Mouse (Mus musculus) adrenal gland, postnatal 4 days (tissue): Measurements from ENCODE around the gene Rps13. TPM values are rescaled to one million over a fixed set of nuclear protein-coding genes. Genes with fewer than 3 reads are reported as not detected.
A peak's percentile ranks its signal among the peaks of the same experiment; 100 is the strongest.
"Not testable (repeated sequence)": the region's sequence is repeated elsewhere in the genome, so short reads cannot be mapped to it uniquely, and the experiment has no call there.

Source experiments
- DNase-seq, 2 experiments: peaks; one replicate each; pipeline ENCODE4 v3.0.0; 2021 to 2022; ENCODE audit warnings: low spot score in 2 of 2, mixed read lengths in 2 of 2
- long read RNA-seq, 2 experiments: library from polyadenylated mRNA; stranded (forward); transcript quantifications; one replicate each; pipeline ENCODE4 v2.0.0; 2021
- total RNA-seq, 2 experiments: library from RNA; stranded (reverse); gene quantifications; 2 replicates each; pipeline ENCODE4 v1.2.3; 2021

The Rps13 gene
- 100 to 1,000 TPM; 635 to 691 TPM for total RNA-seq
- long read RNA-seq, experiment 1, transcript Rps13-201 (6 exons, 589 nt), result major isoform, 203 of 217 reads
- long read RNA-seq, experiment 1, partial matches to known transcripts, result 2 of 217 reads
- long read RNA-seq, experiment 1, other reads (novel, unspliced or antisense), result 7 of 217 reads
- long read RNA-seq, experiment 2, transcript Rps13-201 (6 exons, 589 nt), result major isoform, 155 of 164 reads
- long read RNA-seq, experiment 2, partial matches to known transcripts, result 1 of 164 reads
- long read RNA-seq, experiment 2, other reads (novel, unspliced or antisense), result 5 of 164 reads

- DNase-seq, result peak; percentile 85 to 96
These were observed at the start of gene Rps13 for GRCm38 (mm10) chr7:116333713-116334668. TSS of gene Rps13 (minus strand) at chr7:116334195.

GRCm38 (mm10) chr7:116379181-116379580 is 45.2 kb upstream of the Rps13 start:
- DNase-seq, result not testable (repeated sequence)

- no peak for DNase-seq
These were observed 40.3 kb upstream of the Rps13 start for GRCm38 (mm10) chr7:116374284-116374683.

- DNase-seq, result peak in 1 of 2 experiments; percentile 50
These were observed 2.2 kb upstream of the Rps13 start for GRCm38 (mm10) chr7:116336226-116336625.

GRCm38 (mm10) chr7:116335133-116335532 is 1.1 kb upstream of the Rps13 start:
- no peak for DNase-seq

- no peak for DNase-seq
These were observed 659 bp upstream of the Rps13 start for GRCm38 (mm10) chr7:116334669-116335038.

GRCm38 (mm10) chr7:116331246-116331645 is 2.7 kb downstream of the Rps13 start:
- DNase-seq, result no peak

GRCm38 (mm10) chr7:116329858-116330257 is 4.1 kb downstream of the Rps13 start:
- no peak for DNase-seq

GRCm38 (mm10) chr7:116328777-116329176 is 5.2 kb downstream of the Rps13 start:
- no peak for DNase-seq

GRCm38 (mm10) chr7:116327901-116328300 is 6.1 kb downstream of the Rps13 start:
- no peak for DNase-seq

- DNase-seq, result peak in 1 of 2 experiments; percentile 33
These were observed 10.5 kb downstream of the Rps13 start for GRCm38 (mm10) chr7:116323331-116323964.

- no peak for DNase-seq
These were observed 24.5 kb downstream of the Rps13 start for GRCm38 (mm10) chr7:116309456-116309855.

- no peak for DNase-seq
These were observed 25.4 kb downstream of the Rps13 start for GRCm38 (mm10) chr7:116308632-116308991.

- peak; percentile 31 to 33 for DNase-seq
These were observed 25.9 kb downstream of the Rps13 start, which contains the start of gene Plekha7 for GRCm38 (mm10) chr7:116307871-116308631. TSS of gene Plekha7 (minus strand) at chr7:116308376.

- peak; percentile 50 to 57 for DNase-seq
These were observed 26.7 kb downstream of the Rps13 start for GRCm38 (mm10) chr7:116307099-116307870.

GRCm38 (mm10) chr7:116306601-116307000 is 27.4 kb downstream of the Rps13 start:
- DNase-seq, result no peak

GRCm38 (mm10) chr7:116301661-116302311 is 32.2 kb downstream of the Rps13 start:
- DNase-seq, result no peak

GRCm38 (mm10) chr7:116301144-116301543 is 32.9 kb downstream of the Rps13 start:
- no peak for DNase-seq

GRCm38 (mm10) chr7:116298851-116299250 is 35.1 kb downstream of the Rps13 start:
- no peak for DNase-seq
